Mouse (Mus musculus) heart, postnatal 14 days (tissue): ENCODE results near the gene Acsbg2. TPM values are rescaled to one million over a fixed set of nuclear protein-coding genes. Genes with fewer than 3 reads are reported as not detected.

Experiments
- DNase-seq, 2 experiments: peaks; one replicate each; pipeline ENCODE4 v3.0.0; 2021 to 2022
- intact Hi-C: fragments of 180-260 bp; cut with DNase I; formaldehyde crosslinking; loops from one replicate; pipeline ENCODE4 v1.15.1; 2025
- total RNA-seq, 2 experiments: library from RNA; stranded (reverse); gene quantifications; 2 replicates each; pipeline ENCODE4 v1.2.3; 2021

The Acsbg2 gene
- total RNA-seq, 2 experiments from 2014 or later: not detected

- intact Hi-C loops: no loop called here
- DNase-seq: no peak
Observed at GRCm38 (mm10) chr17:56872512-56872911, 1.7 kb downstream of the Acsbg2 start.

- DNase-seq: no peak
- intact Hi-C loops: no loop called here
Observed at GRCm38 (mm10) chr17:56871767-56872166, 2.5 kb downstream of the Acsbg2 start.

- no peak for DNase-seq
- intact Hi-C loops: no loop called here
Observed at GRCm38 (mm10) chr17:56870287-56870953, 3.8 kb downstream of the Acsbg2 start.

- DNase-seq: no peak
- intact Hi-C loops: no loop called here
Observed at GRCm38 (mm10) chr17:56869481-56869977, 4.7 kb downstream of the Acsbg2 start.

- no peak for DNase-seq
- intact Hi-C loops: no loop called here
Observed at GRCm38 (mm10) chr17:56866071-56866470, 8.2 kb downstream of the Acsbg2 start.

- DNase-seq: no peak
- intact Hi-C loops: no loop called here
Observed at GRCm38 (mm10) chr17:56861197-56861596, 13.1 kb downstream of the Acsbg2 start.

- peak in 1 of 2 experiments; percentile 34 for DNase-seq
- intact Hi-C loops: loop anchor here (2.0 kb wide), 1 partner anchor 50 kb away; no protein-coding TSS in a partner anchor
Observed at GRCm38 (mm10) chr17:56858922-56859321, 15.3 kb downstream of the Acsbg2 start.

GRCm38 (mm10) chr17:56858216-56858615 is 16.0 kb downstream of the Acsbg2 start:
- intact Hi-C loops: loop anchor here (2.0 kb wide), 1 partner anchor 49 kb away; no protein-coding TSS in a partner anchor
- peak; percentile 72 to 77 for DNase-seq

- intact Hi-C loops: no loop called here
- no peak for DNase-seq
Observed at GRCm38 (mm10) chr17:56855421-56855820, 18.8 kb downstream of the Acsbg2 start.

- DNase-seq: no peak
- intact Hi-C loops: no loop called here
Observed at GRCm38 (mm10) chr17:56851167-56851566, 23.1 kb downstream of the Acsbg2 start.

- intact Hi-C loops: no loop called here
- no peak for DNase-seq
Observed at GRCm38 (mm10) chr17:56849710-56850109, 24.5 kb downstream of the Acsbg2 start.

- intact Hi-C loops: no loop called here
- DNase-seq: no peak
Observed at GRCm38 (mm10) chr17:56848785-56849184, 25.5 kb downstream of the Acsbg2 start.

GRCm38 (mm10) chr17:56843678-56844077 is 30.6 kb downstream of the Acsbg2 start:
- intact Hi-C loops: loop anchor here (5.0 kb wide), 1 partner anchor 36 kb away; no protein-coding TSS in a partner anchor
- DNase-seq: no peak

- DNase-seq: no peak
- intact Hi-C loops: loop anchor here (5.0 kb wide), 1 partner anchor 35 kb away; no protein-coding TSS in a partner anchor
Observed at GRCm38 (mm10) chr17:56842173-56842572, 32.1 kb downstream of the Acsbg2 start.

- no peak for DNase-seq
- intact Hi-C loops: loop anchor here (5.0 kb wide), 1 partner anchor 33 kb away; no protein-coding TSS in a partner anchor
Observed at GRCm38 (mm10) chr17:56840524-56840923, 33.7 kb downstream of the Acsbg2 start.

- intact Hi-C loops: no loop called here
- DNase-seq: no peak
Observed at GRCm38 (mm10) chr17:56836336-56836735, 37.9 kb downstream of the Acsbg2 start.

- intact Hi-C loops: loop anchor here (5.0 kb wide), 1 partner anchor 159 kb away; the partner anchor contains the start of gene Clpp
- no peak for DNase-seq
Observed at GRCm38 (mm10) chr17:56833381-56833780, 40.9 kb downstream of the Acsbg2 start.

- intact Hi-C loops: loop anchor here (5.0 kb wide), 1 partner anchor 159 kb away; the partner anchor contains the start of gene Clpp
- DNase-seq: no peak
Observed at GRCm38 (mm10) chr17:56832918-56833317, 41.3 kb downstream of the Acsbg2 start.

GRCm38 (mm10) chr17:56831111-56831816 is 43.0 kb downstream of the Acsbg2 start:
- intact Hi-C loops: loop anchor here (5.0 kb wide), 1 partner anchor 161 kb away; the partner anchor contains the start of gene Clpp
- peak; percentile 99 for DNase-seq

GRCm38 (mm10) chr17:56830411-56831110 is 43.7 kb downstream of the Acsbg2 start, which contains the start of gene Rfx2:
Rfx2 (minus strand) TSS chr17:56831013.
- peak in 1 of 2 experiments; percentile 9 for DNase-seq
- intact Hi-C loops: loop anchor here (5.0 kb wide), 1 partner anchor 162 kb away; the partner anchor contains the start of gene Clpp
